Mouse (Mus musculus) liver, embryonic 13.5 days (tissue): Measurements from ENCODE around the gene H2-T24. TPM values are rescaled to one million over a fixed set of nuclear protein-coding genes. Genes with fewer than 3 reads are reported as not detected.

Source experiments
- ATAC-seq: fragments of 200-750 bp; cut with Nextera tagmentation; 2 replicates; pipeline ENCODE4 v1.8.0; 2017; ENCODE audit warnings: low read depth, mild to moderate bottlenecking, moderate number of reproducible peaks, moderate library complexity
- DNase-seq: peaks from one replicate; pipeline ENCODE4 v3.0.0; 2022
- H3K27ac ChIP-seq: fragments of 300-500 bp; sonication (generic); 2 replicates; pipeline ENCODE4 v1.5.1; 2015; ENCODE audit warnings: moderate library complexity, mild to moderate bottlenecking, inconsistent platforms
- H3K27me3 ChIP-seq: fragments of 300-500 bp; sonication (generic); 2 replicates; pipeline ENCODE4 v1.6.1; 2015; ENCODE audit warnings: mild to moderate bottlenecking, inconsistent platforms
- H3K36me3 ChIP-seq: fragments of 300-500 bp; sonication (generic); 2 replicates; pipeline ENCODE4 v1.6.1; 2015; ENCODE audit warnings: mild to moderate bottlenecking, inconsistent platforms
- H3K4me1 ChIP-seq: fragments of 300-500 bp; sonication (generic); replicated peaks from 2 replicates; pipeline ENCODE4 v1.6.1; 2015; ENCODE audit warnings: inconsistent platforms
- H3K4me2 ChIP-seq: fragments of 300-500 bp; sonication (generic); 2 replicates; pipeline ENCODE4 v1.6.1; 2015; ENCODE audit warnings: inconsistent platforms, mild to moderate bottlenecking, moderate library complexity
- H3K4me3 ChIP-seq: fragments of 300-500 bp; sonication (generic); replicated peaks from 2 replicates; pipeline ENCODE4 v1.5.1; 2015; ENCODE audit warnings: mild to moderate bottlenecking, inconsistent platforms
- H3K9ac ChIP-seq: fragments of 300-500 bp; sonication (generic); 2 replicates; pipeline ENCODE4 v1.6.1; 2015; ENCODE audit warnings: mild to moderate bottlenecking, inconsistent platforms
- H3K9me3 ChIP-seq: fragments of 300-500 bp; sonication (generic); replicated peaks from 2 replicates; pipeline ENCODE4 v1.6.1; 2016; ENCODE audit warnings: inconsistent platforms
- WGBS: fragments of 180-500 bp; shearing (Covaris S2); methylation state at CpG from one replicate; pipeline ENCODE4 v1.1.7; 2015; ENCODE audit not compliant: insufficient replicate concordance; 5-methylcytosine and 5-hydroxymethylcytosine counted together
- microRNA counts: library from miRNA; unstranded; fragments of <30 nt; microRNA quantifications from one replicate; lab custom pipeline; 2016
- microRNA-seq: library from miRNA; unstranded; fragments of <30 nt; microRNA quantifications from one replicate; pipeline ENCODE4, GENCODE M21; 2016
- polyA plus RNA-seq: library from polyadenylated mRNA; unstranded; fragments of >200 nt; fragmentation: Nextera tagmentation; extraction: Ambion mirVana; gene quantifications from 2 replicates; pipeline ENCODE4 v1.2.1, GENCODE M21; 2015

Gene H2-T24
- polyA plus RNA-seq, 1 experiment from 2014 or later: 5.2 TPM

DNA sequence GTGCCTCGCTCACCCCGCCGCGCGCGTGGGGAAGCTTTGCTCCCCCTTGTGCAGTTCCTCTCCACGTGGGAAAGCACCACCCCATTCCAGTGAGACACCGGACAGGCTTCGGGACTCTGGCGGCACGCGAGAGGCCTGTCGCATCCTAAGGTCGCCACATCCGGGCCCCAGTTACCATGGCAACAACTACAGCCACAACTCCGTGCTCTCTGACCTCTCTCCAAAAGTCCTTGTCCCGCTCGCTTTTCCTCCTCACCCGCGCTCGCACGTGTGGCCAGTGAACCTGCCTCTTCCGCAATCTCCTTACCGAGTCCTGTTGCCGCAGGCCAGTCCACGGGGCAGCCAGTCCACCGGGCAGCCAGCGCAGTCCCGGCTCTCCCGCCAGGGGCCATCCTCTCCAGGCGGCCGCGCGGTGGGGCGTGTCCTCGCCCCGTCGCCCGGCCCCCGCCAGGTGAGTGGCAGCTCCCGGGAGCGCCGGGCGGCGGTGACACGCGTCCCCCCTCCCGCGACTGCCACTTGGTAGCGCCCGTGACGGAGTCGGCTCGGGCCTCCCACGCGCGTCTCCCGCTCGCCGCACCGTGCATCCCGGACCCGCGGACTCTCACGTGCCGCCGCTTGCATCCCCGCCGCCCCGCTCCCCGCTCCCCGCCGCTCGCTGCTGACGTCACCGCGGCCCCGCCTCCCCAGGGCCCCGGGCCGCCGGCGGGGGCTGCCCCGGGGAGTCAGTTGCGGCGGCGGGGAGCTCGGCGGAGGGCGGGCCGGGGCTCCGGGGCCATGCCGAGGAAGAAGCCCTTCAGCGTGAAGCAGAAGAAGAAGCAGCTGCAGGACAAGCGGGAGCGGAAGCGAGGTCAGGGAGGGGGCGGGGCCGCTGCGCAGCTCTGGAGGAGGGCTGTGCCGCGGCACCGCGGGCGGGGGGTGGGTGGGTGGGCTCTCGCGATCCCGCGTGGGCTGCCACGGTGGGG lies 40.7 kb downstream of the H2-T24 start, which contains the start of the genes Gnl1 and Prr3:
Gene Gnl1, plus strand, starts transcription at position 451 of the 962 bp plus-strand sequence.
Gene Prr3, minus strand, starts transcription at position 836 of the 962 bp plus-strand sequence.
- peak; percentile 82 for DNase-seq
- Histone ChIP-seq H3K4me1 (peaks cover 38% of the 10 kb centered on the region), H3K27ac (peak within 1 kb of the TSS; percentile 81), H3K27me3 (no peaks in the 10 kb centered on the region), H3K9me3 (no peaks in the 10 kb centered on the region), H3K9ac (peak within 1 kb of the TSS; percentile 78), H3K4me3 (peak within 1 kb of the TSS; percentile 76), H3K4me2 (peak within 1 kb of the TSS; percentile 98), H3K36me3 (peaks cover 37% of the 10 kb centered on the region)
- under 1% methylated on average over 108 of the region's 109 CpGs for whole genome bisulfite sequencing
- peak; percentile 86 for ATAC-seq

DNA sequence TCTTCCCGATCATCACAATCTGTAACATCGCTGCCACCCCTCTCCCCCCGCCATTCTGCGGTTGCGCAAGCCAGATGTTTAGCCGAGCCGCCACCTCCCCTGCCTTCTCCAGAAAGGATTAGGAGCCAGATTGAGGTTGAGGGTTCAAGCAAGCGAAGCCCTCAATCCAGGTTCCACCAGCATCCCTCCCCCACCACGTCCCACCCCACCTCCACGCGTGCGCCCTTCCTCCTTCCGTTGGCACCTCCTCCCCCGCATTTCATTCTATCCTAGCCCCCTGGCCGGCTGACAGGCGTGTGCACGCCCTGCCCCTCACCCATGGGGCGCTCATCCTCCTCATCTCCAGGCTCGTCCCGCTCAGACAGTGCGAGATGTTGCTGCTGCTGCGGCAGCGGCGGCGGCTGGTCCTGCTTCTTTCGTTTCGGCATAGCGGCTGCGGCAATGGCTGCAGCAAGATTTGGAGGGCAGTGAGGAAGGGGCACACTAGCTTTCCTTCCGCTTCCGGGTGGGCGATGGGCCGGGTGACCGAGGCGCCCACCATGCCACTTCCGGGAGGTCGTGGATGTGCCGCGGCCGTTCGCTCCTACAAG lies 41.5 kb downstream of the H2-T24 start:
- Histone ChIP-seq H3K4me3 (peak overlapping the region; percentile 76), H3K9me3 (no peaks in the 10 kb centered on the region), H3K4me2 (peak overlapping the region; percentile 98), H3K36me3 (peaks cover 41% of the 10 kb centered on the region), H3K9ac (peak overlapping the region; percentile 78), H3K27ac (peak overlapping the region; percentile 81), H3K27me3 (no peaks in the 10 kb centered on the region), H3K4me1 (peaks cover 38% of the 10 kb centered on the region)
- WGBS: 1% methylated on average over 41 of the region's 41 CpGs
- DNase-seq (no peak), ATAC-seq (peak; percentile 19)

DNA sequence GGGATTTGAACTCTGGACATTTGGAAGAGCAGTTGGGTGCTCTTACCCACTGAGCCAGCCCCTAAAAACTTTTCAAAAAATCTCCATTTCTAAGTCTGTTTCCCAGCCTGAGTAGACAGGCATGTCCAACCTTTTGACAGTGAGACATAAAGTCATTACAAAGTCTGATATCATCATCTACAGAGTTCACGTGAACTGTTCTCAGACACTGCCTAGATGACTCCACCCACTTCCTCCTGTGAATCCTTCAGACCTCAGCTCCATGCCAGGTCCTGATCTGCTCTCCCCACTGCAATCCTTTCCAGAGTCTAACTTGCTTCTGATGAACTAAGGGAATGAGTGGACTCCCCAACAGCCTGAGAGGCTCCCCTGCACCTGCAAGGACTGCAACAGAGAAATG lies 48.2 kb downstream of the H2-T24 start:
- Histone ChIP-seq H3K27me3 (no peaks in the 10 kb centered on the region), H3K4me1 (peaks cover 34% of the 10 kb centered on the region), H3K9me3 (no peaks in the 10 kb centered on the region), H3K9ac (no peak overlapping the region), H3K27ac (no peak overlapping the region), H3K4me2 (no peak overlapping the region), H3K36me3 (peaks cover 46% of the 10 kb centered on the region), H3K4me3 (no peak overlapping the region)
- no peak for DNase-seq
- ATAC-seq: no peak
- WGBS: 13% methylated on average over 1 of the region's 1 CpGs

DNA sequence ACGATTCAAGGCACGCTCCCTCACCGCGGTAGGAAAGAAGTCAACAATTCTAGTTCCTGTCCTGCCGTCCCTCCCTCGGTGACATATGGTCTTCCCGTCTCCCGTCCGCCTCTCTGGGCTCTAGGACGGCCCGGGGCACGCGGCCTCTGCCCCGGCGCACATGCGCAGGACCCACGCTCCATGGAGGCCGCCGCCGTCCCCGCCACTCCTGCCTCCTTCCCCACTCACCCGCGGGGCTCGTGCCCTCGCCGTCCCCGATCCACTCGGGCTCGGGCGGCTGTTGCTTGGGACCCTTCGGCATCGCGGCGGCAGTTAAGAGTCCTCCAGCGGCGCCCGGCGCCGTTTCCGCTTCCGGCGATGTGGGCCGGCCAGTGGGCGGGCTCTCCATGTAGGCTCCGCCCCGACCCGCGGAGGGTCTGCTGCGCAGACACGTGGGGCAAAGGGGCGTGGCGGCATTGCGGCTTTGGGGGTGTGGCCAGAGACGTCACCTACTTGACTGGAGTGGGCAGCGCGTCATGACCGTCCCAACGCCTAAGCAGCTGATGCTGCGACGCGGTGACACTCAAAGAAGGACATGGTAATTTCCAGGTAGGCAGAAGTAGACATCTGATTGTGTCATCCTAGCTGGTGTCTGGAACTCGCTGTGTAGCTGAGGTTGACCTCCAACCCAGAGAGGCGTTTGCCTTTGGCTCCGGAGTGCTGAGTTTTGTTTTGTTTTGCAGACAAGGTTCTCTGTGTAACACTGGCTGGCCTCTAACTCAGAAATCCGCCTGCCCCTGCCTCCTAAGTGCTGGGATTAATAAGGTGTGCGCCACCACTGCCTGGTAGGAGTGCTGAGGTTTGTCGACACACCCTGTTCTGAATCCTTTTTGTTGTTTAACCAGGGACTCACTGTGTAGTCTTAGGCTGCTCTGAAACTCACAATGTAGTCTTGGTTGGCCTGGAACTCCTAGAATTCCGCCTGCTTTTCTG lies 50.7 kb downstream of the H2-T24 start, which contains the start of gene Abcf1:
Gene Abcf1, minus strand, starts transcription at position 344 of the 972 bp plus-strand sequence.
- Histone ChIP-seq H3K4me3 (peak within 1 kb of the TSS; percentile 91), H3K9ac (peak within 1 kb of the TSS; percentile 91), H3K9me3 (no peaks in the 10 kb centered on the region), H3K27me3 (no peaks in the 10 kb centered on the region), H3K36me3 (peaks cover 57% of the 10 kb centered on the region), H3K27ac (peak within 1 kb of the TSS; percentile 80), H3K4me1 (peaks cover 51% of the 10 kb centered on the region), H3K4me2 (peak within 1 kb of the TSS; percentile 90)
- WGBS: 1% methylated on average over 67 of the region's 68 CpGs
- DNase-seq (peak; percentile 99), ATAC-seq (peak; percentile 94)

DNA sequence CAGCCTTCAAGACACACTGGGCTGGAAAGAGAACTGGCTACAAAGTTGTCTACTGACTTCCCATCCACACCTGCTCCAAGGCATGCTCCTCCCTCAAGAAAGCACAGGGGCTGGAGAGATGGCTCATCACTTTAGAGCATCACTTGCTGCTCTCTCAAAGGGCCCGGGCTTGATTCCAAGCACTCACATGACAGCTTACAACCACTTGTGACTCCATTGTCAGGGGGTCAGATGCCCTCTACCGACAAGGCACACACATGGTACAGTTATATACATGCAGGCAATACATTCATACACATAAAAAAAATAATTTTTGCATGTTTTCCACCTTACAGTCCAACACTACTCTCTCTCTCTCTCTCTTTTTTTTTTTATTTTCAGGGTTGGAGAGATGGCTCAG lies 52.7 kb downstream of the H2-T24 start:
- Histone ChIP-seq H3K27me3 (no peaks in the 10 kb centered on the region), H3K4me3 (0 out of 2 replicates have a peak overlapping the region, but pooled peaks have one; percentile 91), H3K9me3 (no peaks in the 10 kb centered on the region), H3K27ac (no peak overlapping the region), H3K4me1 (peaks cover 54% of the 10 kb centered on the region), H3K4me2 (peak overlapping the region; percentile 90; the same call in 1 of the 2 replicates), H3K9ac (peak overlapping the region; percentile 4; the same call in 1 of the 2 replicates), H3K36me3 (peaks cover 62% of the 10 kb centered on the region)
- 86% methylated on average over 2 of the region's 2 CpGs for WGBS
- DNase-seq: no peak
- no peak for ATAC-seq

DNA sequence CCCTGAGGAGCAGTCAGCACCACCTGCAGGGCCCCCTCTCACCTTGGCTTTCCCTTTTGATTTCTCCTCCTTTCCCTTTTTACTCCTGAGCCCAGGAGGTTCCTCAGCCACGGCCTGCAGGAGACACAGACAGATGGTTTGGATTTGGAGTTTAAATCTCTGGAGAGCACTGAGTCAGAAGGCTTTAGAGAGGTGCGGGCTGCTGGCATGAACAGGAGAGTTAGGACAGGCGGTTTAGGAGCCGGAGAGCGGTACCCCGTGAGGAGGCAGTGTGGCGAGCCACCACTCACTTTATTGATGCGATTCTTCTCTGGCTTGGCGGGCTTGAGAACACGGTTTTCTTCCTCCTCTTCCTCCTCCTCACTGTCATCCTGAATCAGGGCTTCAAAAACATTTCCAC lies 57.1 kb downstream of the H2-T24 start:
- DNase-seq: no peak
- Histone ChIP-seq H3K27me3 (no peaks in the 10 kb centered on the region), H3K9me3 (no peaks in the 10 kb centered on the region), H3K9ac (no peak overlapping the region), H3K4me3 (no peak overlapping the region), H3K36me3 (peaks cover 98% of the 10 kb centered on the region), H3K4me1 (peaks cover 31% of the 10 kb centered on the region), H3K27ac (no peak overlapping the region), H3K4me2 (no peak overlapping the region)
- no peak for ATAC-seq
- WGBS: 85% methylated on average over 10 of the region's 10 CpGs

DNA sequence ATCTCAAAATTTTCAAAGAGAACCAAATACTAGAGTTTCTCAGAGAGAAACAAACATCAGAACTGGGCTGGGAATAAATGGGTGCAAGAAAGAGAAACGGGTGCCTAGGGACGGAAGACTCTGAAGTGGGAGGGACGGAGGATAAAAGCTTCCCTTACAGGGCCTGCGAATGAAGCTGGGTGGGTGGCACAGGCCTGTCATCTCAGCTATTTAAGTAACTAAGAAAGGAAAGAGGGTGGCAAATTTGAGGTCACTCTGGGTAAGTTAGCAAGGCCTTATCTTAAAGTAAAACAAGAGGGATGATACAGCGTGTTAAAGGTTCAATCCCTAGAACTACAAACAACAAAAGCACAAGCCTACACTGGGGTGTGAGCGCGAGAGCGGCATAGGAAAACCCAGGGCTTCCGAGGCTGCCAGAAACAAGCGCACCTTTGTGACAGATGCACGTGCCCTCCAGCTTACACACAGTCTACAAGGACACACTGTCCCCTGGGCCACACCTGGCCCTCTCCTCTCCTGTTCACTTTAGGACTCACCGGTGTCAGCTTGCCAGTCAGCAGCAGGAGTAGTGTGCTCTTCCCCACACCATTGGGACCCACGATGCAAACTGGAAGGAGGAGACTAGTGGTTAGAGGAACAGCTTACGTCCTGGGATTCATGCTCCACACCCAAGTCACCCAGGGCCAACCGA lies 61.7 kb downstream of the H2-T24 start:
- peaks cover 86% of the 10 kb centered on the region for H3K36me3 ChIP-seq
- ATAC-seq (no peak), DNase-seq (no peak)
- no peak overlapping the region for H3K9ac ChIP-seq
- H3K4me3 ChIP-seq: no peak overlapping the region
- no peaks in the 10 kb centered on the region for H3K27me3 ChIP-seq
- 90% methylated on average over 15 of the region's 15 CpGs for WGBS
- H3K27ac ChIP-seq: no peak overlapping the region
- no peak overlapping the region for H3K4me2 ChIP-seq
- H3K4me1 ChIP-seq: peaks cover 3% of the 10 kb centered on the region; the same call in 1 of the 2 replicates
- no peaks in the 10 kb centered on the region for H3K9me3 ChIP-seq

MicroRNA genes within 50 kb of the gene (microRNA counts, 519-probe panel; counts per million panel counts)
- microRNA mmu-miR-877 (lab: Ali Mortazavi, UCI): 114 counts per million

Small RNA genes lying within 50 kb of the gene (microRNA-seq; reads per million reads assigned to microRNA genes)
- gene Mir877: 91.6 reads per million, percentile 50 among the genes with 10 or more reads in this experiment

Other genes with a start within 250 kb of the H2-T24 start
- gene Ier3, start 198.9 kb downstream of the H2-T24 start, polyA plus RNA-seq: 21.6 and 23.2 TPM in 2 replicates
- gene Flot1, start 197.3 kb downstream of the H2-T24 start, polyA plus RNA-seq: 38.2 and 38.5 TPM in 2 replicates
- 520 and 547 TPM in 2 replicates for gene Tubb5, start 182.3 kb downstream of the H2-T24 start, polyA plus RNA-seq
- gene Mdc1, start 179.0 kb downstream of the H2-T24 start, polyA plus RNA-seq: 8.0 and 8.8 TPM in 2 replicates
- gene Nrm, start 159.2 kb downstream of the H2-T24 start, polyA plus RNA-seq: 23.0 and 25.4 TPM in 2 replicates
- 8.0 and 11.8 TPM in 2 replicates for gene Ppp1r18, start 155.0 kb downstream of the H2-T24 start, polyA plus RNA-seq
- gene Dhx16, start 140.7 kb downstream of the H2-T24 start, polyA plus RNA-seq: 35.2 and 40.3 TPM in 2 replicates
- gene 2310061I04Rik, start 123.1 kb downstream of the H2-T24 start, polyA plus RNA-seq: 14.3 and 15.1 TPM in 2 replicates
- gene Atat1, start 110.5 kb downstream of the H2-T24 start, polyA plus RNA-seq: 9.3 and 9.9 TPM in 2 replicates
- 105 and 106 TPM in 2 replicates for gene Mrps18b, start 104.2 kb downstream of the H2-T24 start, polyA plus RNA-seq
- 19.4 and 27.5 TPM in 2 replicates for gene Ppp1r10, start 104.1 kb downstream of the H2-T24 start, polyA plus RNA-seq
- gene Abcf1, start 50.8 kb downstream of the H2-T24 start, polyA plus RNA-seq: 81.3 and 110 TPM in 2 replicates
- 14.6 and 15.2 TPM in 2 replicates for gene Gnl1, start 40.7 kb downstream of the H2-T24 start, polyA plus RNA-seq
- gene Prr3, start 40.3 kb downstream of the H2-T24 start, polyA plus RNA-seq: 8.3 and 8.7 TPM in 2 replicates
- gene H2-T23, start 12.3 kb upstream of the H2-T24 start, polyA plus RNA-seq: 23.1 and 24.0 TPM in 2 replicates
- 9.2 and 9.4 TPM in 2 replicates for gene H2-T22, start 22.2 kb upstream of the H2-T24 start, polyA plus RNA-seq
- gene Gm6034, start 22.4 kb upstream of the H2-T24 start, polyA plus RNA-seq: not detected in 2 replicates
- 0.08 TPM in 1 of 2 replicates, not detected in the other for gene Gm11127, start 37.8 kb upstream of the H2-T24 start, polyA plus RNA-seq
- gene Gm19684, start 101.1 kb upstream of the H2-T24 start, polyA plus RNA-seq: not detected in 2 replicates
- gene Gm7030, start 108.9 kb upstream of the H2-T24 start, polyA plus RNA-seq: not detected in 2 replicates
- gene Gm8909, start 148.0 kb upstream of the H2-T24 start, polyA plus RNA-seq: not detected in 2 replicates
- gene H2-T3, start 169.7 kb upstream of the H2-T24 start, polyA plus RNA-seq: not detected in 2 replicates
- gene Rpp21, start 237.5 kb upstream of the H2-T24 start, polyA plus RNA-seq: 60.0 and 75.1 TPM in 2 replicates